In genomic region chr2:72054736-72055135, GRCm38 (mm10) we compare ENCODE assay signal across 12 mouse cellular contexts.
DNase-seq lines count a peak whose midpoint lies in the region; ATAC-seq and TF ChIP-seq lines count a peak whose summit lies in the region.
"Had no signal": no experiment of that assay in that cellular context is flagged by ENCODE, and none has a peak within 500 bp of the region (broad histone marks: within the 10 kb centered on the region; RNA-seq: fewer than 3 reads in every experiment).

No protein-coding gene starts in this region.

- WGBS in heart, adult 2 months, result 19% methylated on average over 6 of the region's 6 CpGs
- WGBS in midbrain, embryonic 13.5 days, result 80% methylated on average over 6 of the region's 6 CpGs
- WGBS in midbrain, embryonic 15.5 days, result 75% methylated on average over 6 of the region's 6 CpGs
- WGBS in hindbrain, embryonic 16.5 days, result 67% methylated on average over 6 of the region's 6 CpGs
- 90% methylated on average over 6 of the region's 6 CpGs for WGBS in forebrain, embryonic 11.5 days
- 85% methylated on average over 6 of the region's 6 CpGs for WGBS in midbrain, embryonic 11.5 days

- no peak for TF ChIP-seq EP300 in heart, adult 2 months (IDR thresholded peaks at IDR 0.05; ENCODE audit: insufficient read depth, low read depth, low read length)

- no peak for TF ChIP-seq POLR2A in heart, adult 2 months (IDR thresholded peaks at IDR 0.05; ENCODE audit: insufficient read depth, low read depth, low read length)
- no peak for TF ChIP-seq POLR2A in myocyte (IDR thresholded peaks at IDR 0.05; ENCODE audit: insufficient read length, low read depth)

- H3K27me3 ChIP-seq in heart, adult 2 months (ENCODE audit: control insufficient read depth, insufficient read depth, low read length), result no peaks in the 10 kb centered on the region
- peaks cover 2% of the 10 kb centered on the region; the same call in 1 of the 2 replicates for H3K27me3 ChIP-seq in midbrain, embryonic 13.5 days
- H3K27me3 ChIP-seq in midbrain, embryonic 15.5 days (replicated peaks), result no peaks in the 10 kb centered on the region
- H3K27me3 ChIP-seq in hindbrain, embryonic 16.5 days (replicated peaks; ENCODE audit: control insufficient read depth, insufficient read depth, low read length), result no peaks in the 10 kb centered on the region; the same call in 1 of the 2 replicates
- no peaks in the 10 kb centered on the region for H3K27me3 ChIP-seq in myocyte (ENCODE audit: control insufficient read depth, insufficient read depth, insufficient read length)
- no peaks in the 10 kb centered on the region for H3K27me3 ChIP-seq in forebrain, embryonic 11.5 days (ENCODE audit: control insufficient read depth, insufficient read depth, low read length)
- H3K27me3 ChIP-seq in midbrain, embryonic 11.5 days (ENCODE audit: control insufficient read depth, insufficient read depth, low read length), result no peaks in the 10 kb centered on the region
- H3K27me3 ChIP-seq: CH12.LX; limb, embryonic 13.5 days; stomach, embryonic 15.5 days had no signal

- no peak for TF ChIP-seq CTCF in heart, adult 2 months (IDR thresholded peaks at IDR 0.05)

- peak; percentile 30 for DNase-seq in heart, adult 2 months
- no peak for DNase-seq in heart, postnatal 14 days
- DNase-seq in forebrain, embryonic 11.5 days (ENCODE audit: low spot score), result no peak
- no peak for DNase-seq in midbrain, embryonic 11.5 days (ENCODE audit: low spot score, missing footprints)
- DNase-seq: thymus, postnatal 36 days had no signal

- H3K9me3 ChIP-seq in midbrain, embryonic 13.5 days, result no peaks in the 10 kb centered on the region
- no peaks in the 10 kb centered on the region for H3K9me3 ChIP-seq in midbrain, embryonic 15.5 days
- no peaks in the 10 kb centered on the region for H3K9me3 ChIP-seq in hindbrain, embryonic 16.5 days (ENCODE audit: control insufficient read depth, low read length)
- H3K9me3 ChIP-seq in forebrain, embryonic 11.5 days (ENCODE audit: control insufficient read depth, low read length), result no peaks in the 10 kb centered on the region
- no peaks in the 10 kb centered on the region for H3K9me3 ChIP-seq in midbrain, embryonic 11.5 days (ENCODE audit: control insufficient read depth, low read length)
- H3K9me3 ChIP-seq: limb, embryonic 13.5 days; stomach, embryonic 15.5 days had no signal

- no peaks in the 10 kb centered on the region for H3K36me3 ChIP-seq in heart, adult 2 months (ENCODE audit: control insufficient read depth, insufficient read depth, low read length)
- no peaks in the 10 kb centered on the region for H3K36me3 ChIP-seq in midbrain, embryonic 13.5 days
- H3K36me3 ChIP-seq in midbrain, embryonic 15.5 days (replicated peaks), result no peaks in the 10 kb centered on the region
- no peaks in the 10 kb centered on the region for H3K36me3 ChIP-seq in hindbrain, embryonic 16.5 days (ENCODE audit: control insufficient read depth, insufficient read depth, low read length)
- no peaks in the 10 kb centered on the region for H3K36me3 ChIP-seq in myocyte (ENCODE audit: control insufficient read depth, insufficient read depth)
- H3K36me3 ChIP-seq in forebrain, embryonic 11.5 days (ENCODE audit: control insufficient read depth, insufficient read depth, low read length), result no peaks in the 10 kb centered on the region
- no peaks in the 10 kb centered on the region for H3K36me3 ChIP-seq in midbrain, embryonic 11.5 days (ENCODE audit: control insufficient read depth, insufficient read depth, low read length)
- H3K36me3 ChIP-seq: limb, embryonic 13.5 days; stomach, embryonic 15.5 days had no signal

- peak overlapping the region; percentile 2; the same call in 1 of the 2 replicates for H3K9ac ChIP-seq in heart, adult 2 months (ENCODE audit: low read depth, low read length)
- H3K9ac ChIP-seq in midbrain, embryonic 13.5 days (replicated peaks), result no peak overlapping the region
- H3K9ac ChIP-seq in midbrain, embryonic 15.5 days, result no peak overlapping the region
- no peak overlapping the region for H3K9ac ChIP-seq in hindbrain, embryonic 16.5 days (ENCODE audit: low read depth, low read length)
- no peak overlapping the region for H3K9ac ChIP-seq in forebrain, embryonic 11.5 days (ENCODE audit: low read length)
- H3K9ac ChIP-seq in midbrain, embryonic 11.5 days (ENCODE audit: low read length), result no peak overlapping the region
- H3K9ac ChIP-seq: limb, embryonic 13.5 days; stomach, embryonic 15.5 days had no signal

- H3K4me3 ChIP-seq in heart, adult 2 months, result peak overlapping the region; percentile 55
- no peak overlapping the region for H3K4me3 ChIP-seq in midbrain, embryonic 13.5 days (replicated peaks)
- no peak overlapping the region for H3K4me3 ChIP-seq in midbrain, embryonic 15.5 days
- H3K4me3 ChIP-seq in hindbrain, embryonic 16.5 days (ENCODE audit: low read length), result peak overlapping the region; percentile 11; the same call in 1 of the 2 replicates
- H3K4me3 ChIP-seq in myocyte, result peak overlapping the region; percentile 9
- no peak overlapping the region for H3K4me3 ChIP-seq in forebrain, embryonic 11.5 days (ENCODE audit: low read depth, low read length)
- no peak overlapping the region for H3K4me3 ChIP-seq in midbrain, embryonic 11.5 days (ENCODE audit: low read depth, low read length)
- H3K4me3 ChIP-seq: limb, embryonic 13.5 days; stomach, embryonic 15.5 days had no signal

- H3K4me2 ChIP-seq in midbrain, embryonic 13.5 days (replicated peaks), result no peak overlapping the region
- no peak overlapping the region for H3K4me2 ChIP-seq in midbrain, embryonic 15.5 days
- peak overlapping the region; percentile 13; the same call in 1 of the 2 replicates for H3K4me2 ChIP-seq in hindbrain, embryonic 16.5 days (ENCODE audit: low read length)
- H3K4me2 ChIP-seq in myocyte (ENCODE audit: low read depth), result peak overlapping the region; percentile 76
- H3K4me2 ChIP-seq in forebrain, embryonic 11.5 days (ENCODE audit: low read depth, low read length, severe bottlenecking), result no peak overlapping the region
- no peak overlapping the region for H3K4me2 ChIP-seq in midbrain, embryonic 11.5 days
- H3K4me2 ChIP-seq: stomach, embryonic 15.5 days had no signal

- H3K79me2 ChIP-seq in heart, adult 2 months (replicated peaks; ENCODE audit: control insufficient read depth, insufficient read depth, low read length), result no peaks in the 10 kb centered on the region
- H3K79me2 ChIP-seq in myocyte (ENCODE audit: control insufficient read depth, insufficient read depth), result no peaks in the 10 kb centered on the region

- H3K27ac ChIP-seq in heart, adult 2 months, result peak overlapping the region; percentile 85
- 0 out of 2 replicates have a peak overlapping the region, but pooled peaks have one; percentile 19 for H3K27ac ChIP-seq in midbrain, embryonic 13.5 days
- no peak overlapping the region for H3K27ac ChIP-seq in midbrain, embryonic 15.5 days
- peak overlapping the region; percentile 29; the same call in 1 of the 2 replicates for H3K27ac ChIP-seq in hindbrain, embryonic 16.5 days (ENCODE audit: low read depth, low read length)
- H3K27ac ChIP-seq in forebrain, embryonic 11.5 days (ENCODE audit: low read depth, low read length), result no peak overlapping the region
- no peak overlapping the region for H3K27ac ChIP-seq in midbrain, embryonic 11.5 days (ENCODE audit: low read depth, low read length)
- H3K27ac ChIP-seq: limb, embryonic 13.5 days had no signal

- no peak for ATAC-seq in midbrain, embryonic 13.5 days
- no peak for ATAC-seq in midbrain, embryonic 15.5 days (replicated peaks)
- ATAC-seq in hindbrain, embryonic 16.5 days, result no peak
- no peak for ATAC-seq in forebrain, embryonic 11.5 days (replicated peaks; ENCODE audit: low FRiP score)
- ATAC-seq in midbrain, embryonic 11.5 days (ENCODE audit: low FRiP score), result no peak

- H3ac ChIP-seq in myocyte (ENCODE audit: control insufficient read depth, insufficient read length), result no peak overlapping the region

- 0 out of 2 replicates have a peak, but pooled peaks cover 4% of the 10 kb centered on the region for H3K4me1 ChIP-seq in heart, adult 2 months (ENCODE audit: control insufficient read depth, insufficient read depth, low read length)
- peaks cover 9% of the 10 kb centered on the region; the same call in 1 of the 2 replicates for H3K4me1 ChIP-seq in midbrain, embryonic 13.5 days (replicated peaks)
- H3K4me1 ChIP-seq in midbrain, embryonic 15.5 days, result no peaks in the 10 kb centered on the region
- H3K4me1 ChIP-seq in hindbrain, embryonic 16.5 days (ENCODE audit: control insufficient read depth, insufficient read depth, low read depth, low read length), result no peaks in the 10 kb centered on the region
- H3K4me1 ChIP-seq in forebrain, embryonic 11.5 days (replicated peaks; ENCODE audit: control insufficient read depth, insufficient read depth, low read length), result no peaks in the 10 kb centered on the region; the same call in 1 of the 2 replicates
- H3K4me1 ChIP-seq in midbrain, embryonic 11.5 days (ENCODE audit: control insufficient read depth, insufficient read depth, low read length), result peaks cover 9% of the 10 kb centered on the region

- intact Hi-C loops in heart, adult 2 months (cut with DNase I), result loop anchor here (2.0 kb wide), 3 partner anchors 16 to 62 kb away; no protein-coding TSS in a partner anchor
- intact Hi-C loops in heart, postnatal 14 days (cut with DNase I), result loop anchor here (5.0 kb wide), 1 partner anchor 38 kb away; no protein-coding TSS in a partner anchor

TF ChIP-seq in myocyte, 11 proteins besides CTCF, POLR2A, EP300 and RAD21:
- TF ChIP-seq MYOG (IDR thresholded peaks at IDR 0.05; ENCODE audit: control insufficient read depth in 1 of 3, insufficient read depth in 1 of 3, insufficient read length in 2 of 3, low read depth in 2 of 3), result no peak
- TF ChIP-seq MYOD1 (IDR thresholded peaks at IDR 0.05; ENCODE audit: control insufficient read depth in 1 of 3, insufficient read length in 2 of 3, low read depth in 2 of 3), result no peak
- no peak for TF ChIP-seq TCF3 (IDR thresholded peaks at IDR 0.05; ENCODE audit: insufficient read length, low read depth)

Comparison
In these comparisons a context has a peak if more than half of its experiments do, and no peak if none do; other contexts are left out.
1. DNase-seq: peak in heart, adult 2 months (2 of 2); none in heart, postnatal 14 days (0 of 2), forebrain, embryonic 11.5 days (single experiment) and midbrain, embryonic 11.5 days (single experiment).
2. H3K27ac ChIP-seq: peak in heart, adult 2 months (single experiment), midbrain, embryonic 13.5 days (single experiment) and hindbrain, embryonic 16.5 days (single experiment); none in midbrain, embryonic 15.5 days (single experiment), forebrain, embryonic 11.5 days (single experiment) and midbrain, embryonic 11.5 days (single experiment).
3. H3K4me3 ChIP-seq: peak in heart, adult 2 months (single experiment), hindbrain, embryonic 16.5 days (single experiment) and myocyte (single experiment); none in midbrain, embryonic 13.5 days (single experiment), midbrain, embryonic 15.5 days (single experiment), forebrain, embryonic 11.5 days (single experiment) and midbrain, embryonic 11.5 days (single experiment).
4. H3K4me2 ChIP-seq: peak in hindbrain, embryonic 16.5 days (single experiment) and myocyte (single experiment); none in midbrain, embryonic 13.5 days (single experiment), midbrain, embryonic 15.5 days (single experiment), forebrain, embryonic 11.5 days (single experiment) and midbrain, embryonic 11.5 days (single experiment).